Mouse (Mus musculus): Measurements from ENCODE around the gene Stat4. TPM values are rescaled to one million over a fixed set of nuclear protein-coding genes. Genes with fewer than 3 reads are reported as not detected.
A peak's percentile ranks its signal among the peaks of the same experiment; 100 is the strongest.

The Stat4 gene
- 1.2 and 1.5 TPM in 2 replicates for polyA plus RNA-seq (2016; fragmentation: Nextera tagmentation; extraction: Ambion mirVana)

DNA sequence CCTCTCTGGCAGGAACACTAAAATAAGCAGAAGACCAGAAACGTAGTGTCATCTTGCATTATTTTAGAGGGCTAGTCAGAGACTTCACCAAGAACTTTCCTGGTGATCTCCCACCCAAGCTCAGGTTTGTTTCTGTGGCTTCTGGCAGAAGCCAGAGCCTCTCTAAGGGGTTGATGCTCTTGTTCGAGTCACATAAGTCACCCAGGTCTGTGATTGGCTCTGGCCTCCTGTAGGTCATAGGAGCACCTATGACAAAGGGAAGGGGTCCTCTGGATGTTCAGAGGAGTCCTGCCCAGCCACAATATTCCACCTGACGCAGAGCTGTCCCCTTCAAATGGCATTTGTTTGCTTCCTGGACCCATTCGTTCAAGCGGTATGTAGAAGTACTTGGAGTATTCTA is at the start of gene Stat4:
TSS of gene Stat4 (plus strand) at position 301 of the 400 bp plus-strand sequence.
- H3K4me2 ChIP-seq (replicated peaks): no peak within 1 kb of the TSS
- H3K4me1 ChIP-seq: no peaks in the 10 kb centered on the region
- ATAC-seq (ENCODE audit: insufficient number of reproducible peaks, insufficient read depth, low FRiP score, low TSS enrichment): no peak
- 86% methylated on average over 5 of the region's 5 CpGs for WGBS
- H3K9me3 ChIP-seq: no peaks in the 10 kb centered on the region
- no peaks in the 10 kb centered on the region for H3K27me3 ChIP-seq
- H3K27ac ChIP-seq: no peak within 1 kb of the TSS
- H3K36me3 ChIP-seq: no peaks in the 10 kb centered on the region
- H3K9ac ChIP-seq: no peak within 1 kb of the TSS
- H3K4me3 ChIP-seq: no peak within 1 kb of the TSS

DNA sequence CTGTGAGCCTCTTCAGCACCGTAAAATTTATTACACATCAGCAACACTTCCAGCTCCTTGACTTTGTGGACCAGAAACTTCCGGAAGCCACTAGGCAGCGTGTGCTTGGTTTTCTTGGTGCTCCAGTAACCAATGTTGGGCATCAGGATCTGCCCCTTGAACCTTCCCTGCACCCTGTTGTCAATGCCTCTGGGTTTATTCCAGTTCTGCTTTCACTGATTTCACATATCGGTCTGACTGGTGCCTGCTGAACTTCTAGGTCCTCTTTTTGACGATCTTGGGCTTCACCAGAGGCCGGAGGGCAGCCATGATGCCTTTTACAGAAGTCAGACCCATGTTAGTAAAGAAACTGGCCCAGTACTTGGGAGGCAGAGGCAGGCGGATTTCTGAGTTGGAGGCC is 48.6 kb upstream of the Stat4 start:
- Histone ChIP-seq H3K27ac (no peak overlapping the region), H3K27me3 (no peaks in the 10 kb centered on the region), H3K4me1 (no peaks in the 10 kb centered on the region), H3K9ac (no peak overlapping the region), H3K4me3 (no peak overlapping the region), H3K4me2 (replicated peaks) (no peak overlapping the region), H3K9me3 (no peaks in the 10 kb centered on the region), H3K36me3 (no peaks in the 10 kb centered on the region)
- no peak for ATAC-seq (ENCODE audit: insufficient number of reproducible peaks, insufficient read depth, low FRiP score, low TSS enrichment)
- WGBS: 86% methylated on average over 7 of the region's 7 CpGs

DNA sequence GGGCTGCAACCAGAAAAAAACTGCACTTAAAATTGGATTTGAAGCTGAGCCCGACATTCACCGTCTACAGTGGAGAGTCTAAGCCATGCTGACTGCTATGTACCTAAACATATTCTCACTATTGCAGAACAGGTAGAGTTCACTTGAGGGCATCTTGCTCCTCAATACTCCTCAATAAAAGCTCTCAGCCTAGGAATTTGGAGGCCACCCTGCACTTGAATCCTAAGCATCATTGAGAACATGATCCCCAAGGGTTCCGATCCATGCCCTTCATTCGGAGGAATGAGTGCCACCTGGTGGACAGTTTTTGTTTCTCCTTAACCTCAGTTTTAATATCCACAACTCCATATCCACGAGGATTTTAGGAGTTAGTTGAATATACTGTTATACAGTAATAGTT is 42.2 kb upstream of the Stat4 start:
- H3K36me3 ChIP-seq: no peaks in the 10 kb centered on the region
- H3K4me3 ChIP-seq: no peak overlapping the region
- no peak overlapping the region for H3K27ac ChIP-seq
- H3K27me3 ChIP-seq: no peaks in the 10 kb centered on the region
- no peak overlapping the region for H3K9ac ChIP-seq
- no peaks in the 10 kb centered on the region for H3K4me1 ChIP-seq
- ATAC-seq (ENCODE audit: insufficient number of reproducible peaks, insufficient read depth, low FRiP score, low TSS enrichment): no peak
- H3K9me3 ChIP-seq: no peaks in the 10 kb centered on the region
- 41% methylated on average over 5 of the region's 5 CpGs for WGBS
- H3K4me2 ChIP-seq (replicated peaks): no peak overlapping the region

DNA sequence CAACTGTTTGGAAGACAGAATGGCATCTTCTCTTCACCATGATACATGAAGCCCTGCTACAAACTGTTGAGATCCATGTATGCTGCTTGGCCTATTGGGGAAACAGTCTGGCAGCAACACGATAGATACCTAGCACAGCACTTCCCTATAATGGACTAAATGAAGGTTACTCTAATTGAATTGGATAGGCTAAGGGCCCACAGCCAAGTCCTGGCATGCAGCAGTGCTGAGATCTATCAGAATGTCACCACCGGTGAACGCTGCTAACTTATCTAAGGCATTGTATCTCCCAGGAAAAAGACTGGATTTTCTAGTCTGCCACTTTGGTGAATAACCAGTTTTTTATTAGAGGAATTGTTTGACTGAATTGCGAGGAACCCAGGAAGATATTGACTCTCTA is 39.8 kb upstream of the Stat4 start:
- H3K27ac ChIP-seq: no peak overlapping the region
- no peak for ATAC-seq (ENCODE audit: insufficient number of reproducible peaks, insufficient read depth, low FRiP score, low TSS enrichment)
- no peaks in the 10 kb centered on the region for H3K36me3 ChIP-seq
- no peaks in the 10 kb centered on the region for H3K4me1 ChIP-seq
- H3K4me2 ChIP-seq (replicated peaks): no peak overlapping the region
- 84% methylated on average over 4 of the region's 4 CpGs for WGBS
- H3K9ac ChIP-seq: no peak overlapping the region
- no peak overlapping the region for H3K4me3 ChIP-seq
- no peaks in the 10 kb centered on the region for H3K27me3 ChIP-seq
- no peaks in the 10 kb centered on the region for H3K9me3 ChIP-seq

DNA sequence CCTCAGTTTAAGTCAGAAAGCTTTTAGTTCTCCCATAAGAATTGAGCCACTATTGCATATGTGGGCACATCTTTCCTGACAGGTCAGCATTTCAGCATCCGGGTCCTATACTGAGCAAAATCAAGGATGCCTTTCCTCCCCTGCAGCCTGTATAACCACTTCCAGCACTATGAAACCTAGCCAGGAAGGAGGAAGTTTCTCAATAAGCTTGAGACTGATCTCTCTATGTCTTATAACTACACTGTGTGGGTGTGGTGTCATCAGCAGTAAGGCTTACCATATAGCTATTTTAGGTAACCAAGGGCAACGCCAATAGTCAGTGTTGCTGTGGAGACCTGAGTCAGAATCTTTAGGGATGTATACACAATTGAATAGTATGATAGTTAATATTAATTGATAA is 22.3 kb upstream of the Stat4 start:
- Histone ChIP-seq H3K4me2 (replicated peaks) (no peak overlapping the region), H3K4me1 (no peaks in the 10 kb centered on the region), H3K27ac (no peak overlapping the region), H3K4me3 (no peak overlapping the region), H3K36me3 (no peaks in the 10 kb centered on the region), H3K9ac (no peak overlapping the region), H3K27me3 (no peaks in the 10 kb centered on the region), H3K9me3 (no peaks in the 10 kb centered on the region)
- WGBS: 90% methylated on average over 2 of the region's 2 CpGs
- ATAC-seq (ENCODE audit: insufficient number of reproducible peaks, insufficient read depth, low FRiP score, low TSS enrichment): no peak

DNA sequence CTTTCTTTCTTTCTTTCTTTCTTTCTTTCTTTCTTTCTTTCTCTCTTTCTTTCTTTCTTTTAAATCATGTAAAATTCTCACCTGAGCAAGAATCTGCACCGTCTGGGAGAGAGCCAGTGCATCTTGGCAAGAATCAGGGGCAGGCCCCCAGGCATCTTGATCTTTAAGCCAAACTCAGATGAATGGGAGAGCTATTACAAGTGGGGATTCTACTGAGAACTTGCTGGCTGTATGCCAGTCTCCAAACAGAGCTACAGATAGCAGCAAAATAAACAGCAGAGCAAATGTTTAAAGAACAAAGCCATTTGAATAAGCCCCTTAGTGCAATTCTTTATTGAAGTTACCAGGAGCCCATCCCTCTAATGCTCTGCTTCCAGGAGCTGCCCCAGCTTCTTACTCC is 18.0 kb upstream of the Stat4 start:
- no peak overlapping the region for H3K9ac ChIP-seq
- no peaks in the 10 kb centered on the region for H3K27me3 ChIP-seq
- H3K4me1 ChIP-seq: no peaks in the 10 kb centered on the region
- H3K4me2 ChIP-seq (replicated peaks): no peak overlapping the region
- ATAC-seq (ENCODE audit: insufficient number of reproducible peaks, insufficient read depth, low FRiP score, low TSS enrichment): no peak
- H3K27ac ChIP-seq: no peak overlapping the region
- no peaks in the 10 kb centered on the region for H3K36me3 ChIP-seq
- WGBS: 31% methylated on average over 1 of the region's 1 CpGs
- no peak overlapping the region for H3K4me3 ChIP-seq
- H3K9me3 ChIP-seq: no peaks in the 10 kb centered on the region

DNA sequence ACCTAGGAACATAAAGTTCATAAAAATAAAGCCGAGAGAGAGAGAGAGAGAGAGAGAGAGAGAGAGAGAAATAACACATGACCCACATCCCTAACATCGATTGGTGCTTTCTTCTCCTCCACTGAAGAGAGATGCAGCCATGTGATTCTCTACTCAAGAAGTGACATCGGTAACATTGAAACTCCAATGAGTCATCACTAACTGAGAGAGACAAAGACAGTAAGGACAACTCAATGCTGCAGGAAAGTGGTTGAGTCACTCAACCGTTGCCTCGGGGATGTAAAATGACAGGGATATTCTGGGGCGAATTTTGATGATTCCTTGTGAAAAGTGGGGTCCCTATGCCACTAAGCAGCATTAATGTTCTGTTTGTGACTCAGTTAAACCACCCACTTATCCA is 16.8 kb upstream of the Stat4 start:
- no peaks in the 10 kb centered on the region for H3K4me1 ChIP-seq
- 83% methylated on average over 6 of the region's 6 CpGs for WGBS
- ATAC-seq (ENCODE audit: insufficient number of reproducible peaks, insufficient read depth, low FRiP score, low TSS enrichment): no peak
- H3K9ac ChIP-seq: no peak overlapping the region
- no peaks in the 10 kb centered on the region for H3K36me3 ChIP-seq
- H3K9me3 ChIP-seq: no peaks in the 10 kb centered on the region
- no peak overlapping the region for H3K4me2 ChIP-seq (replicated peaks)
- H3K27me3 ChIP-seq: no peaks in the 10 kb centered on the region
- no peak overlapping the region for H3K4me3 ChIP-seq
- H3K27ac ChIP-seq: no peak overlapping the region

DNA sequence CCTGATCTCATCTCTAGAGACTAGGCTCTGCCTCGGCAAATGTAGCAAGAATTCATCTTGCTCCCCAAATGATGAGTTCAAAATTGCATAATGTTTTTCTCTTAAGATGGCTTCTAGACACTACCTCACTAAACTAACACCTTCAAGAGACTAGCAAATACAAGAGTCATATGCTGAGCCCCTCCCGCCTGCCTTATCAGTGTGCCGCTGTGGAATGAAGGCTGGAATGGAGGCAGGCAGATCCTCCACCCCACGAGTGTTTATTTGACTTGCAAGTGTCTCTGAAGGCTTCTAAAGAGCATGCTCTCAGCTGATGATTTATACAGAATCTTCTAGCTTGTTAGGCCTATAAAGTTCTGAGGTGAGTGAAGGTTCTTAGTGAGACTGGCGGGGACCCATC is 11.4 kb upstream of the Stat4 start:
- Histone ChIP-seq H3K9me3 (no peaks in the 10 kb centered on the region), H3K4me2 (replicated peaks) (no peak overlapping the region), H3K9ac (no peak overlapping the region), H3K36me3 (no peaks in the 10 kb centered on the region), H3K27ac (no peak overlapping the region), H3K4me3 (no peak overlapping the region), H3K27me3 (no peaks in the 10 kb centered on the region), H3K4me1 (no peaks in the 10 kb centered on the region)
- no peak for ATAC-seq (ENCODE audit: insufficient number of reproducible peaks, insufficient read depth, low FRiP score, low TSS enrichment)
- 83% methylated on average over 5 of the region's 5 CpGs for WGBS

DNA sequence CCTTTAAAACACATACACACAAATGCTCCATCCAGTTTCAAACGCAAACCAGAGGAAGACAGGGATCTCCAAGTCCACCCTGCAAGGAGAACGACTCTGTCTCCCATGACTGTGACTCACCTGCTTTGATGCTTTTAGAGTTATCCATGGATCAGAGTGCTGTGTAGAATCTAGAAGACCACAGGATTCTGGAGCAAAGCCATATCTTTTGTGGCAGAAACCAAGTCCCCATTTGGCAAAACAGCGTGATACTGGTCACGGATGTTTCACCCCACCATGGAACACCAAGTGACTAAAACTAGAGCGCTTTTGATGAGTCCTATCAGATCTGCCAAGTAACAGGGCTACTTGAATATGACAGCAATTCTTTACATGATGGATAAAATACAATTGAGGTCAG is 7.9 kb upstream of the Stat4 start:
- Histone ChIP-seq H3K4me2 (replicated peaks) (no peak overlapping the region), H3K4me1 (no peaks in the 10 kb centered on the region), H3K9me3 (no peaks in the 10 kb centered on the region), H3K9ac (no peak overlapping the region), H3K36me3 (no peaks in the 10 kb centered on the region), H3K27ac (no peak overlapping the region), H3K4me3 (no peak overlapping the region), H3K27me3 (no peaks in the 10 kb centered on the region)
- 93% methylated on average over 5 of the region's 5 CpGs for WGBS
- no peak for ATAC-seq (ENCODE audit: insufficient number of reproducible peaks, insufficient read depth, low FRiP score, low TSS enrichment)

DNA sequence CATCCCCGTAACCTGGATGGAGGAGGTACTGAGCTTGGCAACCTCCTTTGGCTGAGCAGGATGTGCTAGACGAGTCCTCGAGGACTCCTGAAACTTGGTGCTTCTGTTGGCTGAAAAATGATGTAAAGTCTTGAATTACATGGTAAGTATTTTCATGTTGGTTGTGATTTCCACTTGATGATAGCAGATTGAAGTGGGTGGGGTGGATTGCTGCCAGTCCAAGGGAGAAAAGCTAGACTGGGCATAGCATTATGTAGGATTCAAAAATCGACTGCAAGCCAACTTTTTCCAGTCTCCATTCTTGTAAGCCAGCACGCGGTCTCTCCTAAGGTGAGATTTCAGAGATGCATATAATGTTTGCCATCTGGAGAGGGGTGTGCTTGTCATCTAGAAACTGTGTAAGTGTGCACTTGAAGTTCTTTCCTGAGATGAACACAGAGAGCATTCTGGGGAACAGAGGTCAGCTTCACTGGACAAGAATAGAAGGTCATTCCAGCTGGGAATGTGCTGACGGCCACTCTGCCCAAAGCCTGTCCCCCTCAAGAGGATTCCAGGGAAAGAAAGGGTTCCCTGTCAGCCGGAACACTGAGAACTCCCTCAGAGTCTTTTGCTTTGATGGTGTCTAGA is 5.1 kb downstream of the Stat4 start:
- Histone ChIP-seq H3K27ac (no peak overlapping the region), H3K27me3 (no peaks in the 10 kb centered on the region), H3K9ac (no peak overlapping the region), H3K4me3 (no peak overlapping the region), H3K4me2 (replicated peaks) (no peak overlapping the region), H3K36me3 (no peaks in the 10 kb centered on the region), H3K9me3 (no peaks in the 10 kb centered on the region), H3K4me1 (0 out of 2 replicates have a peak, but pooled peaks cover 4% of the 10 kb centered on the region)
- no peak for ATAC-seq (ENCODE audit: insufficient number of reproducible peaks, insufficient read depth, low FRiP score, low TSS enrichment)
- 68% methylated on average over 8 of the region's 8 CpGs for WGBS

DNA sequence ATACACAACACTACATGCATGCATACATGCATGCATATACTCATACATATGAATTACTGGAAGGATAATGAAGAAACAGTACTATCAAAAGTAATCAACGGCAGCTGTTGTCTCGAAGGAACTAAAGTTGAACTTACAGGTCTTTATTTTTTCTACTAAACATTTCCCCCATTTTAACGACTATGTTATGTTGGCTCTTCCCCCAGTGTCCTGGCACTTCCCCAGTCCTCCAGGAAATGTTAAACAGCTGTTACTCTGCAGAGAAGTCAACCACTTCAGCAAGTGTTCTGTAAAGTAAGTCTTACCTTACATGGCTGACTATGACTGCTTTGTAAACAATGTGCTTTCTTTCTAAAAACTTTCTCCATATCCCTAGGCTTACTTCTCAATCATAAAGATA is 9.1 kb downstream of the Stat4 start:
- no peaks in the 10 kb centered on the region for H3K9me3 ChIP-seq
- H3K27ac ChIP-seq: peak overlapping the region; percentile 37; the same call in 1 of the 2 replicates
- ATAC-seq (ENCODE audit: insufficient number of reproducible peaks, insufficient read depth, low FRiP score, low TSS enrichment): no peak
- no peak overlapping the region for H3K4me3 ChIP-seq
- no peak overlapping the region for H3K4me2 ChIP-seq (replicated peaks)
- no peak overlapping the region for H3K9ac ChIP-seq
- H3K4me1 ChIP-seq: 0 out of 2 replicates have a peak, but pooled peaks cover 4% of the 10 kb centered on the region
- H3K27me3 ChIP-seq: no peaks in the 10 kb centered on the region
- 46% methylated on average over 3 of the region's 3 CpGs for WGBS
- H3K36me3 ChIP-seq: no peaks in the 10 kb centered on the region

DNA sequence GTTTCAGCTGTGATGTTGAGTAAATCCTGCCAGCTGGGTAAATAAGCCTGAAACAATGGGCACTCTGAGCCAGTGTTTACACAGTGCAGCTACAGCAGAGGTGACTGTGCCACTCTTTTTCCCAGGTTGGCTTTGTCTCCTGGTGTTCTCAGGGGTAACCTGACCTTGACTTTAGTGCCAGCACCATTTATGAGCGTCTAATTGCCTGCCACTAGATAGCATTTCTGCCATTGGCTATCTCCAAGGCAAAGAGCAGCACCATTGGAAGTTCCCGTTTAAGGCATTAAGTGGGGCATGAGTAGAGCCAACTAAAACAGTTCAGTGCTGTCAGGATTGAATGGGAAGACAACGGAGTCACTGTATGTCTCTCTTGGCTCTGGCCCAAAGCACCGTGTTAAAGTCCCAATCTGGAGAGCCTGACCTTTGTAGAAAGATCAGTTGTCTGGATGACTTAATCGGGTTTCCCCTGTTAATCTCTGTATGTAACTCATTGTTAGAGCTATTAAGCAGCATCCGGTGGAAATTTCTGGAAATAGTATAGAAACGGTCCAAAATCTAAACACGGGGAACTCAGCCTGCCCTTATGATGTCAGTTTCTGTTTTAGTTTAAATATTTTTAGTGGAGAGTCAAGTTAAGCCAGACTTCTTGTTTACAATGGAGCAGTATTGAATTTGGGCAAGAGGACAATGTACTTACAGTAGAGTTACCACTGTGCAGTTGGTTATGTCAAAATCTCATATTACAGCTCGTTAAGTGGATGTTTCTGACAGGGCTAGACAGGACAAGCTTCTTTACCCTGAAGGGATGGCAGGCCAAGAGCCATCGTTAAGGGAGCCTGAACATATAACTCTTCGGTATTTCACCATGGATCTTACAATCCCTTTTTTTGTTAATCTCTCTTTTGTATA is 10.1 kb downstream of the Stat4 start:
- Histone ChIP-seq H3K9ac (no peak overlapping the region), H3K9me3 (no peaks in the 10 kb centered on the region), H3K27ac (peak overlapping the region; percentile 37), H3K4me1 (0 out of 2 replicates have a peak, but pooled peaks cover 4% of the 10 kb centered on the region), H3K27me3 (no peaks in the 10 kb centered on the region), H3K36me3 (no peaks in the 10 kb centered on the region), H3K4me2 (replicated peaks) (no peak overlapping the region), H3K4me3 (no peak overlapping the region)
- 33% methylated on average over 11 of the region's 11 CpGs for WGBS
- peak; percentile 75 for ATAC-seq (ENCODE audit: insufficient number of reproducible peaks, insufficient read depth, low FRiP score, low TSS enrichment)
